Mouse (Mus musculus): ENCODE measurements around the gene Hdac9. TPM values are rescaled to one million over a fixed set of nuclear protein-coding genes. Genes with fewer than 3 reads are reported as not detected.

Hdac9 gene
- polyA plus RNA-seq, 1 experiment from 2014 or later: 17.0 TPM

- H3K27ac ChIP-seq (replicated peaks; ENCODE audit: low read depth, low read length): no peak overlapping the region
- ATAC-seq (ENCODE audit: low FRiP score, low TSS enrichment) (no peak), DNase-seq (no peak)
- H3K4me2 ChIP-seq (ENCODE audit: low read length): no peak overlapping the region
- no peak overlapping the region for H3K9ac ChIP-seq (replicated peaks; ENCODE audit: low read length)
- no peaks in the 10 kb centered on the region for H3K9me3 ChIP-seq (ENCODE audit: control insufficient read depth, low read length)
- no peaks in the 10 kb centered on the region for H3K27me3 ChIP-seq (ENCODE audit: control insufficient read depth, insufficient read depth, low read length)
- no peaks in the 10 kb centered on the region for H3K4me1 ChIP-seq (ENCODE audit: control insufficient read depth, insufficient read depth, low read length)
- 91% methylated on average over 2 of the region's 2 CpGs for WGBS
- no peak overlapping the region for H3K4me3 ChIP-seq (replicated peaks; ENCODE audit: low read depth, low read length)
- 0 out of 2 replicates have a peak, but pooled peaks cover 4% of the 10 kb centered on the region for H3K36me3 ChIP-seq (ENCODE audit: control insufficient read depth, insufficient read depth, low read length)
Observed at GRCm38 (mm10) chr12:34425468-34425867, 491.4 kb downstream of the Hdac9 start.

- Histone ChIP-seq H3K27me3 (ENCODE audit: control insufficient read depth, insufficient read depth, low read length) (no peaks in the 10 kb centered on the region), H3K27ac (replicated peaks; ENCODE audit: low read depth, low read length) (no peak overlapping the region), H3K4me2 (ENCODE audit: low read length) (no peak overlapping the region), H3K36me3 (ENCODE audit: control insufficient read depth, insufficient read depth, low read length) (no peaks in the 10 kb centered on the region), H3K4me1 (ENCODE audit: control insufficient read depth, insufficient read depth, low read length) (no peaks in the 10 kb centered on the region), H3K9ac (replicated peaks; ENCODE audit: low read length) (no peak overlapping the region), H3K9me3 (ENCODE audit: control insufficient read depth, low read length) (no peaks in the 10 kb centered on the region), H3K4me3 (replicated peaks; ENCODE audit: low read depth, low read length) (no peak overlapping the region)
- WGBS: 81% methylated on average over 3 of the region's 3 CpGs
- DNase-seq (no peak), ATAC-seq (ENCODE audit: low FRiP score, low TSS enrichment) (no peak)
Observed at GRCm38 (mm10) chr12:34408139-34408538, 508.8 kb downstream of the Hdac9 start.

GRCm38 (mm10) chr12:34407143-34407542 is 509.8 kb downstream of the Hdac9 start:
- no peak overlapping the region for H3K27ac ChIP-seq (replicated peaks; ENCODE audit: low read depth, low read length)
- no peaks in the 10 kb centered on the region for H3K9me3 ChIP-seq (ENCODE audit: control insufficient read depth, low read length)
- H3K9ac ChIP-seq (replicated peaks; ENCODE audit: low read length): no peak overlapping the region
- no peak for ATAC-seq (ENCODE audit: low FRiP score, low TSS enrichment)
- H3K4me2 ChIP-seq (ENCODE audit: low read length): no peak overlapping the region
- no peaks in the 10 kb centered on the region for H3K4me1 ChIP-seq (ENCODE audit: control insufficient read depth, insufficient read depth, low read length)
- H3K4me3 ChIP-seq (replicated peaks; ENCODE audit: low read depth, low read length): no peak overlapping the region
- WGBS: 91% methylated on average over 3 of the region's 3 CpGs
- no peaks in the 10 kb centered on the region for H3K36me3 ChIP-seq (ENCODE audit: control insufficient read depth, insufficient read depth, low read length)
- DNase-seq: no peak
- H3K27me3 ChIP-seq (ENCODE audit: control insufficient read depth, insufficient read depth, low read length): no peaks in the 10 kb centered on the region

- no peak overlapping the region for H3K9ac ChIP-seq (replicated peaks; ENCODE audit: low read length)
- no peak overlapping the region for H3K27ac ChIP-seq (replicated peaks; ENCODE audit: low read depth, low read length)
- 0 out of 2 replicates have a peak, but pooled peaks cover 3% of the 10 kb centered on the region for H3K36me3 ChIP-seq (ENCODE audit: control insufficient read depth, insufficient read depth, low read length)
- WGBS: 95% methylated on average over 7 of the region's 7 CpGs
- H3K4me2 ChIP-seq (ENCODE audit: low read length): no peak overlapping the region
- no peaks in the 10 kb centered on the region for H3K4me1 ChIP-seq (ENCODE audit: control insufficient read depth, insufficient read depth, low read length)
- no peaks in the 10 kb centered on the region for H3K9me3 ChIP-seq (ENCODE audit: control insufficient read depth, low read length)
- DNase-seq (no peak), ATAC-seq (ENCODE audit: low FRiP score, low TSS enrichment) (no peak)
- no peak overlapping the region for H3K4me3 ChIP-seq (replicated peaks; ENCODE audit: low read depth, low read length)
- no peaks in the 10 kb centered on the region for H3K27me3 ChIP-seq (ENCODE audit: control insufficient read depth, insufficient read depth, low read length)
Observed at GRCm38 (mm10) chr12:34402065-34402464, 514.8 kb downstream of the Hdac9 start.

GRCm38 (mm10) chr12:34398611-34399010 is 518.3 kb downstream of the Hdac9 start:
- Histone ChIP-seq H3K9ac (replicated peaks; ENCODE audit: low read length) (no peak overlapping the region), H3K27ac (replicated peaks; ENCODE audit: low read depth, low read length) (no peak overlapping the region), H3K9me3 (ENCODE audit: control insufficient read depth, low read length) (no peaks in the 10 kb centered on the region), H3K27me3 (ENCODE audit: control insufficient read depth, insufficient read depth, low read length) (no peaks in the 10 kb centered on the region), H3K4me1 (ENCODE audit: control insufficient read depth, insufficient read depth, low read length) (no peaks in the 10 kb centered on the region), H3K36me3 (ENCODE audit: control insufficient read depth, insufficient read depth, low read length) (0 out of 2 replicates have a peak, but pooled peaks cover 3% of the 10 kb centered on the region), H3K4me2 (ENCODE audit: low read length) (no peak overlapping the region), H3K4me3 (replicated peaks; ENCODE audit: low read depth, low read length) (no peak overlapping the region)
- 92% methylated on average over 10 of the region's 10 CpGs for WGBS
- DNase-seq (no peak), ATAC-seq (ENCODE audit: low FRiP score, low TSS enrichment) (no peak)

GRCm38 (mm10) chr12:34394342-34394741 is 522.6 kb downstream of the Hdac9 start:
- no peak for ATAC-seq (ENCODE audit: low FRiP score, low TSS enrichment)
- Histone ChIP-seq H3K36me3 (ENCODE audit: control insufficient read depth, insufficient read depth, low read length) (no peaks in the 10 kb centered on the region), H3K9me3 (ENCODE audit: control insufficient read depth, low read length) (no peaks in the 10 kb centered on the region), H3K27me3 (ENCODE audit: control insufficient read depth, insufficient read depth, low read length) (no peaks in the 10 kb centered on the region), H3K4me1 (ENCODE audit: control insufficient read depth, insufficient read depth, low read length) (no peaks in the 10 kb centered on the region), H3K9ac (replicated peaks; ENCODE audit: low read length) (no peak overlapping the region), H3K4me3 (replicated peaks; ENCODE audit: low read depth, low read length) (no peak overlapping the region), H3K4me2 (ENCODE audit: low read length) (no peak overlapping the region), H3K27ac (replicated peaks; ENCODE audit: low read depth, low read length) (no peak overlapping the region)
- peak; percentile 25 for DNase-seq
- 77% methylated on average over 3 of the region's 3 CpGs for WGBS

- H3K9me3 ChIP-seq (ENCODE audit: control insufficient read depth, low read length): no peaks in the 10 kb centered on the region
- H3K27me3 ChIP-seq (ENCODE audit: control insufficient read depth, insufficient read depth, low read length): no peaks in the 10 kb centered on the region
- H3K4me2 ChIP-seq (ENCODE audit: low read length): no peak overlapping the region
- no peaks in the 10 kb centered on the region for H3K4me1 ChIP-seq (ENCODE audit: control insufficient read depth, insufficient read depth, low read length)
- H3K36me3 ChIP-seq (ENCODE audit: control insufficient read depth, insufficient read depth, low read length): no peaks in the 10 kb centered on the region
- no peak overlapping the region for H3K27ac ChIP-seq (replicated peaks; ENCODE audit: low read depth, low read length)
- WGBS: 94% methylated on average over 1 of the region's 1 CpGs
- no peak overlapping the region for H3K4me3 ChIP-seq (replicated peaks; ENCODE audit: low read depth, low read length)
- H3K9ac ChIP-seq (replicated peaks; ENCODE audit: low read length): no peak overlapping the region
- DNase-seq (no peak), ATAC-seq (ENCODE audit: low FRiP score, low TSS enrichment) (no peak)
Observed at GRCm38 (mm10) chr12:34379681-34380080, 537.2 kb downstream of the Hdac9 start.

GRCm38 (mm10) chr12:34378637-34379036 is 538.3 kb downstream of the Hdac9 start:
- H3K4me3 ChIP-seq (replicated peaks; ENCODE audit: low read depth, low read length): no peak overlapping the region
- H3K4me2 ChIP-seq (ENCODE audit: low read length): no peak overlapping the region
- no peaks in the 10 kb centered on the region for H3K9me3 ChIP-seq (ENCODE audit: control insufficient read depth, low read length)
- no peaks in the 10 kb centered on the region for H3K36me3 ChIP-seq (ENCODE audit: control insufficient read depth, insufficient read depth, low read length)
- no peaks in the 10 kb centered on the region for H3K27me3 ChIP-seq (ENCODE audit: control insufficient read depth, insufficient read depth, low read length)
- ATAC-seq (ENCODE audit: low FRiP score, low TSS enrichment): no peak
- H3K4me1 ChIP-seq (ENCODE audit: control insufficient read depth, insufficient read depth, low read length): no peaks in the 10 kb centered on the region
- WGBS: 96% methylated on average over 4 of the region's 4 CpGs
- no peak overlapping the region for H3K9ac ChIP-seq (replicated peaks; ENCODE audit: low read length)
- DNase-seq: no peak
- no peak overlapping the region for H3K27ac ChIP-seq (replicated peaks; ENCODE audit: low read depth, low read length)

- Histone ChIP-seq H3K9ac (replicated peaks; ENCODE audit: low read length) (no peak overlapping the region), H3K36me3 (ENCODE audit: control insufficient read depth, insufficient read depth, low read length) (no peaks in the 10 kb centered on the region), H3K27me3 (ENCODE audit: control insufficient read depth, insufficient read depth, low read length) (no peaks in the 10 kb centered on the region), H3K9me3 (ENCODE audit: control insufficient read depth, low read length) (no peaks in the 10 kb centered on the region), H3K27ac (replicated peaks; ENCODE audit: low read depth, low read length) (no peak overlapping the region), H3K4me1 (ENCODE audit: control insufficient read depth, insufficient read depth, low read length) (no peaks in the 10 kb centered on the region), H3K4me3 (replicated peaks; ENCODE audit: low read depth, low read length) (no peak overlapping the region), H3K4me2 (ENCODE audit: low read length) (no peak overlapping the region)
- 20% methylated on average over 6 of the region's 6 CpGs for WGBS
- DNase-seq (no peak), ATAC-seq (ENCODE audit: low FRiP score, low TSS enrichment) (no peak)
Observed at GRCm38 (mm10) chr12:34351906-34352305, 565.0 kb downstream of the Hdac9 start.

Measured in midbrain, embryonic 14.5 days (tissue).